Mouse (Mus musculus) small intestine, adult 10 weeks (tissue): ENCODE results near the gene Anxa9. TPM values are rescaled to one million over a fixed set of nuclear protein-coding genes. Genes with fewer than 3 reads are reported as not detected.

Experiments used
- polyA plus RNA-seq: library from polyadenylated mRNA; stranded (reverse); fragments of 350-450 nt; fragmentation: Illumina TruSeq; extraction: RNeasy Lipid Tissue Mini Kit (QIAGEN cat#74804); gene quantifications from one replicate; pipeline ENCODE4 v1.2.3, GENCODE M21; 2014; ENCODE audit warnings: low replicate concordance

Anxa9 gene
- 0.22 TPM for polyA plus RNA-seq

GRCm38 (mm10) chr3:95307100-95307499 is at the start of gene Anxa9:
TSS of gene Anxa9 (minus strand) at chr3:95307176.

GRCm38 (mm10) chr3:95314486-95315093 is 7.6 kb upstream of the Anxa9 start, which contains the start of gene Cers2:
TSS of gene Cers2 (plus strand) at chr3:95314791.

GRCm38 (mm10) chr3:95281216-95282126 is 25.5 kb downstream of the Anxa9 start, which contains the start of the genes Mindy1 and Prune1:
TSS of gene Mindy1 (plus strand) at chr3:95281345.
TSS of gene Prune1 (minus strand) at chr3:95282076.

GRCm38 (mm10) chr3:95250783-95251424 is 56.1 kb downstream of the Anxa9 start, which contains the start of gene Bnipl:
TSS of gene Bnipl (minus strand) at chr3:95251193.

Other genes with a start within 250 kb of the Anxa9 start
- 13.7 TPM for gene Pip5k1a, start 200.2 kb downstream of the Anxa9 start, polyA plus RNA-seq
- gene Vps72, start 196.2 kb downstream of the Anxa9 start, polyA plus RNA-seq, result 13.3 TPM
- gene Tmod4, start 182.7 kb downstream of the Anxa9 start, polyA plus RNA-seq, result not detected
- gene Scnm1, start 173.2 kb downstream of the Anxa9 start, polyA plus RNA-seq, result 15.3 TPM
- gene Lysmd1, start 173.1 kb downstream of the Anxa9 start, polyA plus RNA-seq, result 1.7 TPM
- not detected for gene Tnfaip8l2, start 164.8 kb downstream of the Anxa9 start, polyA plus RNA-seq
- not detected for gene Sema6c, start 146.7 kb downstream of the Anxa9 start, polyA plus RNA-seq
- 28.0 TPM for gene Gabpb2, start 89.3 kb downstream of the Anxa9 start, polyA plus RNA-seq
- gene Cdc42se1, start 78.4 kb downstream of the Anxa9 start, polyA plus RNA-seq, result 14.9 TPM
- 47.6 TPM for gene Mllt11, start 75.0 kb downstream of the Anxa9 start, polyA plus RNA-seq
- gene Gm128, start 65.6 kb downstream of the Anxa9 start, polyA plus RNA-seq, result not detected
- gene Bnipl, start 56.0 kb downstream of the Anxa9 start, polyA plus RNA-seq, result not detected
- gene Mindy1, start 25.8 kb downstream of the Anxa9 start, polyA plus RNA-seq, result 44.0 TPM
- gene Prune1, start 25.1 kb downstream of the Anxa9 start, polyA plus RNA-seq, result 4.0 TPM
- gene Cers2, start 7.6 kb upstream of the Anxa9 start, polyA plus RNA-seq, result 143 TPM
- 10.7 TPM for gene Setdb1, start 50.0 kb upstream of the Anxa9 start, polyA plus RNA-seq
- gene 4930558C23Rik, start 95.7 kb upstream of the Anxa9 start, polyA plus RNA-seq, result not detected
- gene Arnt, start 127.2 kb upstream of the Anxa9 start, polyA plus RNA-seq, result 38.0 TPM
- 0.93 TPM for gene Ctsk, start 192.1 kb upstream of the Anxa9 start, polyA plus RNA-seq
- 519 TPM for gene Ctss, start 219.6 kb upstream of the Anxa9 start, polyA plus RNA-seq